ENCODE assay signal across 18 mouse cellular contexts in genomic region chr10:67427220-67427619, GRCm38 (mm10).
A peak's percentile ranks its signal among the peaks of the same experiment; 100 is the strongest.
DNase-seq lines count a peak whose midpoint lies in the region; ATAC-seq and TF ChIP-seq lines count a peak whose summit lies in the region.
"Had no signal": no experiment of that assay in that cellular context is flagged by ENCODE, and none has a peak within 500 bp of the region (broad histone marks: within the 10 kb centered on the region; RNA-seq: fewer than 3 reads in every experiment).

No protein-coding gene starts in this region.

- H3K27me3 ChIP-seq in liver, postnatal 0 days (ENCODE audit: insufficient read depth, low read length): no peaks in the 10 kb centered on the region
- no peaks in the 10 kb centered on the region for H3K27me3 ChIP-seq in embryonic facial prominence, embryonic 13.5 days
- no peaks in the 10 kb centered on the region for H3K27me3 ChIP-seq in intestine, embryonic 16.5 days (replicated peaks; ENCODE audit: control insufficient read depth, insufficient read depth, low read length)
- no peaks in the 10 kb centered on the region for H3K27me3 ChIP-seq in forebrain, embryonic 13.5 days
- H3K27me3 ChIP-seq: limb, embryonic 12.5 days; lung, embryonic 15.5 days; midbrain, embryonic 13.5 days; stomach, embryonic 15.5 days had no signal

- H3K4me2 ChIP-seq in liver, postnatal 0 days (ENCODE audit: low read depth, low read length): no peak overlapping the region
- H3K4me2 ChIP-seq in embryonic facial prominence, embryonic 13.5 days: peak overlapping the region; percentile 22
- H3K4me2 ChIP-seq in intestine, embryonic 16.5 days (ENCODE audit: low read depth, low read length): no peak overlapping the region
- no peak overlapping the region for H3K4me2 ChIP-seq in forebrain, embryonic 13.5 days
- H3K4me2 ChIP-seq: heart, embryonic 11.5 days; limb, embryonic 12.5 days; lung, embryonic 15.5 days; midbrain, embryonic 13.5 days; stomach, embryonic 15.5 days had no signal

- peak; percentile 15 for DNase-seq in liver
- no peak for DNase-seq in liver, postnatal 0 days
- DNase-seq in 416B (ENCODE audit: low read depth): peak; percentile 19
- DNase-seq in T-cell, adult 2 months (ENCODE audit: low spot score): peak; percentile 7
- DNase-seq in testis, postnatal 10 days (ENCODE audit: low spot score): no peak
- DNase-seq: cerebellum, adult 9-10 months; forebrain, postnatal 0 days; gastrocnemius, postnatal 14 days; heart, postnatal 36 days; kidney, adult 2 months had no signal

- no peak overlapping the region for H3K4me3 ChIP-seq in liver, postnatal 0 days (ENCODE audit: low read depth, low read length)
- H3K4me3 ChIP-seq in embryonic facial prominence, embryonic 13.5 days: no peak overlapping the region
- H3K4me3 ChIP-seq in intestine, embryonic 16.5 days (ENCODE audit: low read length): no peak overlapping the region
- no peak overlapping the region for H3K4me3 ChIP-seq in forebrain, embryonic 13.5 days
- H3K4me3 ChIP-seq: limb, embryonic 12.5 days; lung, embryonic 15.5 days; midbrain, embryonic 13.5 days; stomach, embryonic 15.5 days had no signal

- 18% methylated on average over 10 of the region's 10 CpGs for WGBS in liver, postnatal 0 days (ENCODE audit: insufficient replicate concordance)
- 24% methylated on average over 10 of the region's 10 CpGs for WGBS in embryonic facial prominence, embryonic 13.5 days
- WGBS in intestine, embryonic 16.5 days: 56% methylated on average over 10 of the region's 10 CpGs
- WGBS in forebrain, embryonic 13.5 days: 33% methylated on average over 10 of the region's 10 CpGs

- H3K36me3 ChIP-seq in liver, postnatal 0 days (replicated peaks; ENCODE audit: insufficient read depth, low read length): no peaks in the 10 kb centered on the region
- H3K36me3 ChIP-seq in embryonic facial prominence, embryonic 13.5 days: no peaks in the 10 kb centered on the region
- no peaks in the 10 kb centered on the region for H3K36me3 ChIP-seq in intestine, embryonic 16.5 days (ENCODE audit: control insufficient read depth, insufficient read depth, low read length)
- H3K36me3 ChIP-seq in forebrain, embryonic 13.5 days (ENCODE audit: poor library complexity, severe bottlenecking): no peaks in the 10 kb centered on the region
- H3K36me3 ChIP-seq: limb, embryonic 12.5 days; lung, embryonic 15.5 days; midbrain, embryonic 13.5 days; stomach, embryonic 15.5 days had no signal

- no peak for ATAC-seq in liver, postnatal 0 days
- ATAC-seq in embryonic facial prominence, embryonic 13.5 days (ENCODE audit: insufficient number of reproducible peaks, insufficient read depth, low FRiP score, low TSS enrichment, low read depth): no peak
- ATAC-seq in intestine, embryonic 16.5 days: no peak
- no peak for ATAC-seq in forebrain, embryonic 13.5 days
- ATAC-seq: forebrain, postnatal 0 days; midbrain, embryonic 13.5 days had no signal

- H3K9ac ChIP-seq in liver, postnatal 0 days (replicated peaks): no peak overlapping the region
- H3K9ac ChIP-seq in embryonic facial prominence, embryonic 13.5 days: no peak overlapping the region
- H3K9ac ChIP-seq in intestine, embryonic 16.5 days (ENCODE audit: low read depth, low read length): no peak overlapping the region
- H3K9ac ChIP-seq in forebrain, embryonic 13.5 days: no peak overlapping the region
- H3K9ac ChIP-seq: forebrain, postnatal 0 days; limb, embryonic 12.5 days; lung, embryonic 15.5 days; midbrain, embryonic 13.5 days; stomach, embryonic 15.5 days had no signal

- no peaks in the 10 kb centered on the region for H3K4me1 ChIP-seq in liver, postnatal 0 days (ENCODE audit: insufficient read depth)
- peaks cover 9% of the 10 kb centered on the region for H3K4me1 ChIP-seq in embryonic facial prominence, embryonic 13.5 days
- H3K4me1 ChIP-seq in intestine, embryonic 16.5 days (ENCODE audit: control insufficient read depth, insufficient read depth, low read length): no peaks in the 10 kb centered on the region
- no peaks in the 10 kb centered on the region for H3K4me1 ChIP-seq in forebrain, embryonic 13.5 days
- H3K4me1 ChIP-seq: limb, embryonic 12.5 days; lung, embryonic 15.5 days; stomach, embryonic 15.5 days had no signal

- no peak for TF ChIP-seq EP300 in liver, postnatal 0 days (IDR thresholded peaks at IDR 0.05; ENCODE audit: low read depth)

- TF ChIP-seq CTCF in liver, postnatal 0 days (IDR thresholded peaks at IDR 0.05; ENCODE audit: low read depth): no peak

- no peak overlapping the region for H3K27ac ChIP-seq in liver, postnatal 0 days (ENCODE audit: low read depth)
- H3K27ac ChIP-seq in embryonic facial prominence, embryonic 13.5 days: no peak overlapping the region
- H3K27ac ChIP-seq in intestine, embryonic 16.5 days (ENCODE audit: low read length): no peak overlapping the region
- no peak overlapping the region for H3K27ac ChIP-seq in forebrain, embryonic 13.5 days
- H3K27ac ChIP-seq: limb, embryonic 12.5 days; lung, embryonic 15.5 days; midbrain, embryonic 13.5 days; stomach, embryonic 15.5 days had no signal

- no peaks in the 10 kb centered on the region for H3K9me3 ChIP-seq in liver, postnatal 0 days (ENCODE audit: low read length)
- H3K9me3 ChIP-seq in embryonic facial prominence, embryonic 13.5 days: no peaks in the 10 kb centered on the region
- no peaks in the 10 kb centered on the region for H3K9me3 ChIP-seq in intestine, embryonic 16.5 days (ENCODE audit: control insufficient read depth, low read length)
- H3K9me3 ChIP-seq in forebrain, embryonic 13.5 days (replicated peaks): no peaks in the 10 kb centered on the region
- H3K9me3 ChIP-seq: lung, embryonic 15.5 days; midbrain, embryonic 13.5 days; stomach, embryonic 15.5 days had no signal

Comparison
In these comparisons a context has a peak if more than half of its experiments do, and no peak if none do; other contexts are left out.
1. DNase-seq: peak in liver (single experiment), 416B (single experiment) and T-cell, adult 2 months (single experiment); none in liver, postnatal 0 days (single experiment) and testis, postnatal 10 days (single experiment).